Mouse (Mus musculus) heart, adult 18-20 months (tissue): ENCODE data around the gene Lrrc61. TPM values are rescaled to one million over a fixed set of nuclear protein-coding genes. Genes with fewer than 3 reads are reported as not detected.
"Not testable (repeated sequence)": the region's sequence is repeated elsewhere in the genome, so short reads cannot be mapped to it uniquely, and the experiment has no call there.

Experiments
- DNase-seq, 2 experiments: peaks; one replicate each; pipeline ENCODE4 v3.0.0; 2021 to 2022; ENCODE audit warnings: mixed read lengths in 1 of 2
- long read RNA-seq, 2 experiments: library from polyadenylated mRNA; stranded (forward); transcript quantifications; one replicate each; pipeline ENCODE4 v2.0.0; 2021
- total RNA-seq, 2 experiments: library from RNA; stranded (reverse); gene quantifications; 2 replicates each; pipeline ENCODE4 v1.2.3; 2021

Gene Lrrc61
- 10 to 100 TPM; 14.7 to 18.6 TPM for total RNA-seq
- long read RNA-seq, experiment 1, partial matches to known transcripts = 0 of 10 reads
- long read RNA-seq, experiment 1, other reads (novel, unspliced or antisense) = 4 of 10 reads
- long read RNA-seq, experiment 2, partial matches to known transcripts = 0 of 2 reads
- long read RNA-seq, experiment 2, other reads (novel, unspliced or antisense) = 1 of 2 reads

DNA sequence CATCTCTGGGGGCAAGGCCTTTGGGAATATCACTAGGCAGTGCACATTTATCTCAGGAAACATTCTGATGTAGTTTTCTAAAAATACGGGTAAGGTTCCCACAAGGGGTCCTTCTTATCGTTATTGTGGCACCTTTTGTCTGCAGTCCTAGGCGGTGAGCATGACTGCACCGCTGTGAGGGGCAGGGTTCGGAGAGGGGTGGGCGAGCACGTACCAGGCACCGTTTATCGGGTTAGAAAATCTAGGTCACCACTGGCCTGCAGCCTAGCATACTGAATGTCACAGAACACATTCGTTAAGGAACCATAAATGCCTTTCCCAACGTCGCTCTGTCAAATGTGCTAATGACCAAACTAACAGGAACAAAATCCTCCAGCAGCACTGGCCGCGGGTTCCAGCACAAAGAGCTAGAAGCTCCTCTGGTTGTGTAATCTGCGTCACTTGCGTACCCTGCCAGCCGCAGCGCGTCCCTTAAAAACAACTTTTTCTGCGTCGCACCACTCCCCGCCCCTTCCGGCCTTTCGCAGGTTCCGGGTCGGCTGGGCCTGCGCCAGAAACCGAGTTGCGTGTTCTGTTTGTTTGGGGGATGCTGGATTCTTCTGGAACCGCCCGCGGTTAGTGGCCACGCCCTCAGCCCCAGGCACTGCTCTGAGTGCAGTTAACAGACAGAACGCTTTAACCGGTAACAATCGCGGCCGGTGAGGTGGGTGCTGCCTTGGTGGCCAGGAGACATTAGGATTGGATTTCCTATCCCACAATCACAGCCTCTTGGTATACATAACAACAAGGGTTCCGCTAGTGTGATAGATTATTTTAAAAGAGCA is at the start of gene Lrrc61:
Gene Lrrc61 (plus strand): TSS at position 517 of the 824 bp plus-strand sequence.
- DNase-seq = peak; percentile 98 to 100

DNA sequence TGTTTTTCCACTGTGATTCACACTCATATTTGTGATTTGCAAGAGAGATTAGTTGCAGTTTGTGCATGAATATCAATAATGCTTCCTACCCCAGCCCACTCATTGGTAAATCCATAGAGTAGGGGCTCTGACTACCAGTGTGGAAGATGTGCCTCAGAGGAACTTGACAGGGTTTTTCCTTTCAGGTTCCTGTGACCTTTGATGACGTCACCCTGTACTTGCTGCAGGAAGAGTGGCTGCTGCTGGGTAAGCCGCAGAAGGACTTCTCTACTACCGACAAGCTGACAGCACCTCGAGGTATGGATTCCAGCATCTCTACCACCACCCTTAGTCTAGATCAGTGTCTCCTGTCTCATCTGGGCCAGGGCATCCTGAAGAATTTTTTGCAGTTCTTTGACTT is 46.5 kb upstream of the Lrrc61 start:
- no peak for DNase-seq

DNA sequence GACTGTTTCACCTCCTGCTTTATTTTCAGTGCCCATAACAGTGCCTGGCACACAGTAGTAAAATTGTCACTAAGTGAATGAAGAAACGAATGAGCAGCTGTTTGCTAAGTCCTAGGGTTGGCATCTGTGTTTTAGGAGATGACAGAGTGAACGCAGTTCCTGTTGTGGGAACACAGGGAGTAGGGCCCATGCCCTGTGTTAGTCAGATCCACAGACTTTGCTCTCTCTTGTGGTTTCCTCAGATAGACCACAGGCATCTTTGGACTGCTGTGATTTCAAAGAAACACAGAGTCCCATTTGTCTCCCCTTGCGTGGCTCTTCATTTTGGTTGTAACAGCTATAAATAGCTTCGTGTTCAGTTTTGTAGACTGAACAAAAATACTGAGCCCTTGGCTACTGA is 44.2 kb upstream of the Lrrc61 start:
- no peak for DNase-seq

DNA sequence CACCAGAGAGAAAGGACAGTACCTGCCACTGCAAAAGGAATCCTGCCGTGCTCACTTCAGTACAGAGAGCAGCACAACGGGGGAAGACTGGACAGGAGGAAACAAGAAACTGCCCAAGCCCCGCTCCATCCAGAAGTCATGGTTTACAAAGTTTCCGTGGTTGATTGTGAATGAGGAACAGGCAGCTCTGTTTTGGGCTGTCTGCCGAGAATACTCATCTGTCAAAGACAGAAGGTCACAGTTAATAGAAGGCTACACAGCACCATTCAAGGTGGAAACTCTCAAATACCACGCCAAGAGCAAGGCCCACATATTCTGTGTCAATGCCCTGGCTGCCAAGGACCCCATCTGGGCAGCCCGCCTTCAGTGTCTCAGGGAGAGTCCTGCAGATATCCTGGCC is 42.7 kb upstream of the Lrrc61 start:
- DNase-seq = no peak

DNA sequence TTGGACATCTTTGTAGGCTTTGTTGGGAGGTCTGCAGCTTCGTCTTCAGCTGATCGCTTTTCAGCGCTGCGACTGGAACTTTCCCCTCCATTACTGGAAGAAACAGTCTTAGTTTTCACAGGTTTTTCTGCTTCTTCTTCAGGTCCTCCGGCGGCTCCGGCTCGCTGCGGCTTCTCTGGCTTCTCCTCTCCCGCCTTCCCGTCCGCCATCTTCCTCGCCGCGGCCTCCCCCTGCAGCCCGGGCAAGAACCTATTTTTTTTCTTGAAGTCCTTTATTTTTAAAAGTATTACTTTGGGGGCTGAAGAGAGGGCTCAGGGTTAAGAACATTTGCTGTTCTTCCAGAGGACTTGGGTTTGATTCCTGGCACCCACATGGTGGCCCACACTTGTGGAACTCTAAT is 29.7 kb upstream of the Lrrc61 start:
- DNase-seq = not testable (repeated sequence)

DNA sequence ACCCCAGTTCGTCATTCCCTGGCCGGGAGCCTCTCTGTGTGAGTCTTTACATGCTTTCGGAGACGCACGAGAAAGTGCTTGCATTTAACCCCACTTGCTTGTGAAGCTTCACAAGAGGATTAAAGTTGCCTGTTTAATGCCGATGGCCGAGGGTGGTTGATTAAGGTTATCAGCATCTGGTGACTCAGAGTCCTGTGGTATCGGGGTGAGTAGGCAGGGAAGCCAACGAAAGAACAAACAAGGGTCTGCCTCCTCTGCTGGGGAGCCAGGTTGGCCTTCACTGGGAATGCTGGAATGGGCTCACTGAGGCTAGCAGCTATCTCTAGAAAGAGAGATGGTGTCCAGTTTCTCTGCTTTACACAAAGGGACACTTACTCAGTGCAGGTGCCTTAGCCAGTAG is 26.7 kb upstream of the Lrrc61 start:
- no peak for DNase-seq

DNA sequence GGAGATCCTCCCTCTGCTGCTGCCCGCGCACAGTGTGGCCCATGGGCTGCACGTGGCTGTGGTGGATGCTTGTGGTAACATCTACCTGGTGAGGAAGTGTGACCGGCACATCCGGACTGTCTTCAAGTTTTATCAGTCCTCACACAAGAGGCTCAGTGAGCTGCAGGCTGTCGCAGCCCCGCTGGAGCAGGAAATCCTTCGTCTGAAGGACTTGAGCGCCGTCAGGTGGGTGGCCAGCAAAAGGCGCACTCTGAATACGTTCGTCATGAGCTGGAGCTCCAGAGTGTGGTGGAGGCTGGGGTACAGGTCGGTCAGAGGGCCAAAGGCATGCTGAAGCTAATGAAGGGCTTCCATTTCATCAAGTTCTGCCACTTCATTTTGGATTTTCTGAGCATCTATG is 25.3 kb upstream of the Lrrc61 start:
- DNase-seq = no peak

DNA sequence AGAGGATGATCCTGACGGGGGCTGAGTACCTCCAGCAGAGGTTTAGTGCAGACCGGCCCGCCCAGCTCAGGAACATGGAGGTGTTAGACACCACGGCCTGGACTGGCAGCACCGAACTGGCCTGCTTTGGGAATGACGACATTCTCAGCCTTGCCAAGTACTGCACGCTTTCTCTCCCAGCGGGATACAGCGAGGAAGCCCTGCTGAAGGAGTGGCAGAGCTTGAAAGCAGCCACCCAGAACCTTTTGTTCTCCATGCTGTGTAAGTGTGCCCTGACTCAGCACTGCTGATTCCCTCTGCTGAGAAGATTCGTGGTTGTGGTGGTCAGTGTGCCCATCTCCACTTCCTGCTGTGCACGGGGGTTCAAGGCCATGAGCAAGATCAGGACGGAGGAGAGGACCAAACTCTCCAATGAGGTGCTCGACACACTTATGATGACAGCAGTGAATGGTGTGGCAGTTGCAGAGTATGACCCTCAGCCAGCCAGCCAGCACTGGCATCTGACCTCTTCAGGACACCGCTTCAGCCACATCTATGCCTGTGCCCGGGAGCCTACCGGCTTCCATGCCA is 24.6 kb upstream of the Lrrc61 start:
- no peak for DNase-seq

DNA sequence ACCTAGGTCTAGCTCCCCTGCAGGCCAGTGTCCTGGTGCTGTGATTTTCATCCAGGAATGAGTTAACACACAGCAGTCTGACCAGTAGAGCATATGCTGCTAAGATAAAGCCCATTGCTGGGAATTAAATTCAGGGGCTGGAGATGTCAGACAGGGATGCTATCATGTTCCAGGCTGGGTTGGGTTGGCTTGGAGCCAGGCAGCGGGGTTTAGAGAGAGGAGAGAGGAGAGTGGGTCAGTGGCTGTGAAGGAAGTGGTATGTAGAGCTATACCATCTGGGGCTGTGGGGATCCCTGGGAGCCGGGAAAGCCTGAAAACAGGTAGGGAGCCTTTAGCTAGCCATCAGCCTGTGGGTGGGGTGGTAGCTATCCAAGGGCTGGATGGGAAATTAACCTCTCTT is 23.7 kb upstream of the Lrrc61 start:
- DNase-seq = no peak

DNA sequence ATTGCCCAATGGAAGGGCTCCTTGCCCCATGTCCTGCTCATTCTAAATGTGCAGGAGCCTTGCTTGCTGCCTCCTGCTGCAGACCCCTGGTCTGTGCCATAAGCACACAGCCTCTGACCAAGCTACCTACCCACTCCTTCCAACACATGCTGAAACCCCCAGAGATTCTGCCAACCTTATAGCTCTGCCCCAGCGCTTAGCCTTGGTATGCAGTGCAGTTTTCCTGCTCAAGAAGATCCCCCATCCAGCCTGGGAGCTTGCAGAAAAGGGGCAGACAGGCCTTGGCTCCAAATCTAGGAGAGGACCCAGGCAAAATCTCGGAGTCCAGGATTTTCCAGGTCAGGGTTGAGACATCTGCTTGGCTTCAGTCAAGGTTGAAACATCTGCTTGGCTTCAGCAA is 21.1 kb upstream of the Lrrc61 start:
- no peak for DNase-seq

DNA sequence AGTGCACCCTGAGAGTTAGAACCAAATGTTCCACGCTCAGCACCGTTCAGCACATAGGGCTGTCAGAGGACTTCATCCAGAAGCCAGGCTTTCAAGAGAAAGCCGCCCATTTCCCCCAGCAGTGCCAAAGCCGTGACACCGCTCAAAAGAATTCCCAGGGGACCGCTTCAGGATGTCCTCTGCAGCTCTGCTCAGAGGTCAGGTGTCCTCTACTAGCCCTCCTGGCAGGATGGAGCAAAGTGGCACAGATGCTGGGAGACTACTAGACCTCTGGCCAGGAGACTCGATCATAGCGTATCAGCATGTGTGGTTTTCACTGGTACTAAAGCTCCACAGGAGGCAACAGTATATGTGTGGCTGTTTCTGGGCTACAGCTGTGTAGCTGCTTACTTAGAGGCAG is 19.7 kb upstream of the Lrrc61 start:
- no peak for DNase-seq

DNA sequence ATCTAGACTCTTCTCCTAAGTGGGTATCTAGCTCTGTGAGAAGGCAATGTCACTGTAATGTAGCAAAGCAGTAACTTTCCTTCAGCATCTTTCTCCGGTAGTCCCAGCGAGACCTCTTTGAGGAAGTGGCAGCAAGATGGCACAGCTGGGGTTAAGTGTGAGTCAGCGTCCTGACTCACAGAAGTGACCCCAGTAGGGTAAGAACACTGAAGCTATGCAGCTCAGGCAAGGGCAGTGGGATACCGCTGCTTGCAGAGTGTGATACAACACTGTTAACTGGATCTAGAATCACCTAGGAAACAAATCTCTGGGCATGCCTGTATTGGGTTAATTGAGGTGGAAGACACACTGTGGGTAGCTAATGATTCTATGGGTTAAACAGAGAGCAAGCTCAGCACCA is 18.5 kb upstream of the Lrrc61 start:
- DNase-seq = no peak

DNA sequence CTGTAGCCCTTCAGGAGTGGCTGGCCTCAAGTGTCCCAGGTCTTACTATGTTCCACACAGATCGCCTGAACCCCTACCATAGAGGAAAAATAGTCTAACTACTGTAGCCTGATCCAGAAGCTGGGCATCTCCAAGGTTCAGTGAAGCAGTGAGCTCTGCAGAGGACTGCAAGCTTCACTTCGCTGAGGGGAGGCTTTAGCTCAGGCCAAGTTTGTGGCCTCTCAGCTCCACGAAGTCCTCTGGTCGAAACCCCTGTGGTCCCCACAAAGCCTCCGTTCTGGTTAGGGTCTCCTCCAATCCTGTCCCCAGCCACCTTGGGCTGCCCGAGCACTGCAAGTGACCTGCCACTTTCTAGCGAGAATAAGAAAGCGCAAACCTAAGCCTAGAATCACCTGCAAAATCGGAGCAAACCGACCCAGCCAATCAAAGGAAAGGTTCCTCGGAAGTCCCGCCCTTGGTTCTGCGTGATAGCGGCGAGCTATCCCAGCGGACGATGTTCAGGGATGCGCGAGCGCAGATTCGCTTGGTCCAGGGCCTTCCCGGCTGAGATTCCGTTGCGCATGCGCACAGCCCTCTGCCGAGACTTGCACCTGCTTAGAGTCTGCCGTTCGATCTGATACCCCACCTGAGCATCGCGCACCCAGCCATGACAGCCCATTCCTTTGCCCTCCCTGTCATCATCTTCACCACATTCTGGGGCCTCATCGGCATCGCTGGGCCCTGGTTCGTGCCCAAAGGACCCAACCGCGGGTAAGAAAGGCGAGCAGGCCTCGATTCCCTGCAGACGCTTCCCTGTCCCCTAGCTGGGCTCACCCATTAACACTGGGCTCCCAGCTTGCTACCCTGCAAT is 17.3 kb upstream of the Lrrc61 start, which contains the start of gene Atp6v0e2:
Gene Atp6v0e2 (plus strand): TSS at position 511 of the 850 bp plus-strand sequence.
- DNase-seq = peak; percentile 85 to 88

DNA sequence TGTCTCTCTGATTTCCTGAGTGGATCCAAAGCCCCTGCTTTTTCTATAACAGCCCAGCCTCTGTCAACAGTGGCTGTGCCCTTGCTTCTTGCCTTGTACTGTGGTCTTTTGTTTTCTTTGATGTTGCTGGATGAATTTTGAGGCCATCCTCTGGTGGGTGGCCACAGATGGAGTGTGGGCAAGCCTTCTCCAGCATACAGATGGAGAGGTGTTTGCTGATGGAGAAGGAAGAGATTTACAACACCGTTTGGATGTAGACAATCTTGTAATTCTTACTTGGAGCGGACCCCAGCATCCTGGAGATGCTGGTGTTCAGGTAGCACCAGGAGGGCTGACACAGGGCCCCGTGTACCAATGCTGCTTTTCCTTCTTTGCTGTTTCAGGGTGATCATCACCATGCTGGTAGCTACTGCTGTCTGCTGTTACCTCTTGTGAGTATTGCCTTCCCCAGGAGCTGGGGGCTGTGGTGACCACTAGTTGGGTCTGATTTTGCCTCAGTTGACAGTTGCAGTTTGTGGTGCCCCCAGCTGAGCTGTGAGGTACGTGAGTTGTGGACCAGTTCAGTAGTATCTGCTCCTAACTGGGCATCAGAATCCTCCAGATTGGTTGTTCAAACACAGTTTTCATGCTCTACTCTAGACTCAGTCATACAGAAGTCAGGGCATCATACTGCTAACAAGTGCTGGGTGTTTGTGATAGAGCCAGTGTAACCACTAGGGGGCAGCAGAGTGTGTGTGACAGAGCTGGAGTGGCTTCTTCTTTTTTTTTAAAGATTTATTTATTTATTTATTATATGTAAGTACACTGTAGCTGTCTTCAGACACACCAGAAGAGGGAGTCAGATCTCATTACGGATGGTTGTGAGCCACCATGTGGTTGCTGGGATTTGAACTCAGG is 15.5 kb upstream of the Lrrc61 start:
- peak; percentile 73 to 88 for DNase-seq

DNA sequence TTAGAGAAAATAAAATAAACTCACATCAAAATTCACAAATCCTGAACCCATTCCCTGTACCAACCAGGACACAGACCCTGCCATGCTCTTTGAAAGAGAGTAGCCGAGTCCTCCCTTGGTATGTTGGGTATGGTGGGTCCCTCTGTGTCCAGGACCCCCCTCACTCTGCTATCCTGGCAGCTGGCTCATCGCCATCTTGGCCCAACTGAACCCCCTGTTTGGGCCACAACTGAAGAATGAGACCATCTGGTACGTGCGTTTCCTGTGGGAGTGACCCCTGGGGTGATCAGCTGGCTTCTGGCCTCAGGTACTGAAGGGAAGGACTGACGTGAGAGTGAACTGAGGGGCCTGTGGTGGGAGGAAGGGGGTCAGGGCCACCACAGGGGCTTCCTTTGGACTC is 14.7 kb upstream of the Lrrc61 start:
- no peak for DNase-seq

DNA sequence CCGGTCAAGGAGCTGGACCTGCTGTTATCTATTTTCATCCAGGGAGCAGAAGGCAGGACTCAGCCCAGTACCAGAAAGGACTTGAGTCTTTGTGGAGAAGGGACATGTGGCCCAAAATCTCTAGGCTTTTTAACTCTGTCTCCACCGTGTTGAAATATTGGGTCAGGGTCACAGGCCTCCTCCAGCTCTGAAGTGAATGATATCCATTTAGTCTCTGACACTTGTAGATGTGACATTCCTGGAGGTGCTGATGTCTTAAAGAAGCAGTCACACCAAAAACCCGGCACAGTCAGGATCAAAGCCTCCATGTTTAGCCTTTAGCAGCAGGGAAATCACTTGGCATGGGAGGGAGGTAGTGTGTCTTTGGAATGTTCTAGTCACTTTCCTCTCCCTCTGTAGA is 13.9 kb upstream of the Lrrc61 start:
- DNase-seq = no peak

DNA sequence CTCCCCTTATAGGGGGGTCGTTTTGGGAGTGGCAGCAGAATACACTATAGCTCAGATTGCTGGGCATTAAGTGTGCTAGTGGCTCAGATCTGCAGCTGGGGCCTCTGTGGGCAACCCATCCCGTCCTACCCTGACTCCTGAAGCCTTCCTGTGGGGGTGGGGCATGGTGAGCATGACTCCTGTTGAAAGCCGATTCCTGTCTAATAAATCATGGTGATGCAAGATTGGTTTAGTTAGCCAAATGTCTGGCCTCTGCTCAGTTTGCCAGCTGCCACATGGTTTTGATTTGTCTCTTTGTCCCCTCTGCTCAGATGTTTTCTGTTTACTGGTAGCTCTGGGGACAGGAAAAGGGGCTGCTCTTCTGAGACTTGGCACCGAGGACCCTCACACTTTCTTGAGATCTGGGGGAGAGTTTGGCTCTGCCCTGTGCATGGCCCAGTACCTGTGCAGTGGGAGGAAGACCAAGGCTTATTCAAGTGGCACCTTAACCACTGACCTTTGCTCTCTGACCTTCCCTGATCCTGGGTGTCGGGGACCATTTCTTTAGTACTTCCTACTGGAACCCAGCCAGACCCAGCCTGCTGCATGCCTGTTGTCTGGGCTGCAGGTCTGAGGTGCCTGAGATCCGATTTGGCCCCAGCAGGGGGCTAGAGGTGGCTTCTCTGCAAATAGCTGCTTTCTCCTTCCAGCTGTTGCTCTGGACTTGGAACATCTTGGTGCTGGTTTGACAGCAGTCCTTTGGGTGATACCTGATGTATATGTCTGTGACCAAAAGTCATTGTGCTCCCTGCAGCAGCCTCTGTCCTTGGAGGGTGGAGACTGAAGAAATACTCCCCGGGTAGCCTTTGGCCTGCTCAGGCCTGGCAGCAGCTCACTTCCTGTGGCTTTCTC is 12.8 kb upstream of the Lrrc61 start:
- DNase-seq = peak; percentile 51 to 59

DNA sequence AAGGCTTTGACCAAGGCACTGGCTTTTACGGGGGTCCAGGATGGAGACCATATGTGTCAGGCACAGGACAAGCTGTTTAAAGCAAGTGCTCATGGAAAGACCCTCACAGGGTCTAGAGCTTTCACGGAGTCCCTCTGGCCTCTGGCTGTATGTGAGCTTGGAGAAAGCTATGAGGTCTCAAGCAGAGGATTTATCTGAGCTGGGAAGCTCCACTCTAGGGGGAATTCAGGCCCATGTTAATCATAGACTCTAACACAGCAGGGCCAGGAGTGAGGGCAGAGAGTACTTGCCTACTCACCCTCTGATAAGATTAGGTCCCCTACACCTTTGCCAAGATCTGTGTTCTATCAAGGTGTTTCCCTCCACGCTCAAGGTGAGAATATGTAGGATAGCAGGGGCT is 12.0 kb upstream of the Lrrc61 start:
- DNase-seq = no peak

DNA sequence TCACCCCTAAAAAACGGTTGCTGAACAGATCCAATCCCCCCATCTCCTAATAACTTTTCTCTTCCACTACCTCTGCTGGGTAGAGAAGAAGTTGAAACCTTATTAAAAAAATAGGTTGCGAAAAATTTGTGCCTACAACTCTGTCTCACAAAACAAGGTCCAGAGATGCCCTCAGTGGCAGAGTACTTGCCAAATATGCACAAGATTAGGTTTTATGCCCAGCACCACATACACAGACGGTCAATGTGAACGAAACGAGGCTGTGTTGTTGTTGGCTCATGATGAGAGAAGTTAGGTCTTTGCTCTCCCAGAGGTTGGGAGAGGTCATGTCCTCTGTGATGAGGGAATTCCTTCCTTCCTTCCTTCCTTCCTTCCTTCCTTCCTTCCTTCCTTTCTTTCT is 9.3 kb upstream of the Lrrc61 start:
- no peak for DNase-seq

DNA sequence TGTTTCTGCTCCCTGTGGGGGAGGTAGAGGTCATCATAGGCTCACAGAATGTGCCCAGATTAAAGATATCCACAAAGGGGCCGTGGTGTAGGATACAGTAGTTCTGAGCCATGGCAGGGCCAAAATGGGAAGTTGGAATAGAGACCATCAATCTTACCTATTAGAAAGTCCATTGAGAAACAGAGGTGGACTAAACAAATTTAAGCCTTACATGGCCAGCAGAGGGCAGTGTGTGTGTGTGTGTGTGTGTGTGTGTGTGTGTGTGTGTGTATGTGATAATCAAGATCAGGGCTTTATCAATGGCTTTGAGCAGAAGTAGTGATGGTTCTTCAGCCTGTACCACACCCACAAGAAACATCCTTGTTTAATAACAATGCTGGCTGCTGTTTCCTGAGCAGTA is 8.3 kb upstream of the Lrrc61 start:
- DNase-seq = peak in 1 of 2 experiments; percentile 76
